Mouse (Mus musculus) limb, embryonic 12.5 days (tissue): Measurements from ENCODE around the gene Tbca. TPM values are rescaled to one million over a fixed set of nuclear protein-coding genes. Genes with fewer than 3 reads are reported as not detected.

ENCODE experiments used
- ATAC-seq: fragments of 200-750 bp; cut with Nextera tagmentation; 2 replicates; pipeline ENCODE4 v1.8.0; 2017; ENCODE audit warnings: low read depth, moderate TSS enrichment; ENCODE audit not compliant: insufficient number of reproducible peaks, insufficient read depth, low FRiP score, low TSS enrichment
- H3K27ac ChIP-seq: fragments of 300-500 bp; sonication (generic); 2 replicates; pipeline ENCODE4 v1.5.1; 2016; ENCODE audit warnings: mild to moderate bottlenecking, moderate library complexity
- H3K27me3 ChIP-seq: fragments of 300-500 bp; sonication (generic); 2 replicates; pipeline ENCODE4 v1.6.1; 2016; ENCODE audit warnings: mild to moderate bottlenecking, moderate library complexity
- H3K36me3 ChIP-seq: fragments of 300-500 bp; sonication (generic); 2 replicates; pipeline ENCODE4 v1.6.1; 2016; ENCODE audit warnings: mild to moderate bottlenecking, moderate library complexity
- H3K4me1 ChIP-seq: fragments of 300-500 bp; sonication (generic); replicated peaks from 2 replicates; pipeline ENCODE4 v1.6.1; 2016
- H3K4me2 ChIP-seq: fragments of 300-500 bp; sonication (generic); 2 replicates; pipeline ENCODE4 v1.6.1; 2016; ENCODE audit warnings: mild to moderate bottlenecking, moderate library complexity
- H3K4me3 ChIP-seq: fragments of 300-500 bp; sonication (generic); replicated peaks from 2 replicates; pipeline ENCODE4 v1.5.1; 2016; ENCODE audit warnings: mild to moderate bottlenecking
- H3K9ac ChIP-seq: fragments of 300-500 bp; sonication (generic); replicated peaks from 2 replicates; pipeline ENCODE4 v1.6.1; 2016; ENCODE audit warnings: mild to moderate bottlenecking, moderate library complexity
- H3K9me3 ChIP-seq: fragments of 300-500 bp; sonication (generic); 2 replicates; pipeline ENCODE4 v1.6.1; 2016; ENCODE audit warnings: mild to moderate bottlenecking, moderate library complexity
- WGBS: fragments of 180-500 bp; shearing (Covaris S2); methylation state at CpG from one replicate; pipeline ENCODE4 v1.1.7; 2016; 5-methylcytosine and 5-hydroxymethylcytosine counted together
- polyA plus RNA-seq: library from polyadenylated mRNA; unstranded; fragments of >200 nt; fragmentation: Nextera tagmentation; extraction: Ambion mirVana; gene quantifications from 2 replicates; pipeline ENCODE4 v1.2.1, GENCODE M21; 2016

The Tbca gene
- 295 and 298 TPM in 2 replicates for polyA plus RNA-seq

- Histone ChIP-seq H3K36me3 (no peaks in the 10 kb centered on the region), H3K9me3 (no peaks in the 10 kb centered on the region), H3K9ac (peak within 1 kb of the TSS; percentile 96), H3K27ac (peak within 1 kb of the TSS; percentile 85), H3K4me3 (peak within 1 kb of the TSS; percentile 98), H3K27me3 (no peaks in the 10 kb centered on the region), H3K4me1 (peaks cover 9% of the 10 kb centered on the region), H3K4me2 (peak within 1 kb of the TSS; percentile 72)
- under 1% methylated on average over 81 of the region's 81 CpGs for WGBS
- peak; percentile 95 for ATAC-seq
These were observed at the start of gene Tbca for GRCm38 (mm10) chr13:94788771-94789649. TSS of gene Tbca (plus strand) at chr13:94788910.

GRCm38 (mm10) chr13:94745176-94745575 lies 43.5 kb upstream of the Tbca start:
- Histone ChIP-seq H3K36me3 (no peaks in the 10 kb centered on the region), H3K27ac (no peak overlapping the region), H3K4me2 (no peak overlapping the region), H3K4me3 (no peak overlapping the region), H3K9me3 (no peaks in the 10 kb centered on the region), H3K4me1 (no peaks in the 10 kb centered on the region), H3K9ac (no peak overlapping the region), H3K27me3 (no peaks in the 10 kb centered on the region)
- 54% methylated on average over 1 of the region's 1 CpGs for WGBS
- ATAC-seq, result no peak

- Histone ChIP-seq H3K4me3 (no peak overlapping the region), H3K27me3 (no peaks in the 10 kb centered on the region; the same call in 1 of the 2 replicates), H3K9me3 (no peaks in the 10 kb centered on the region), H3K27ac (no peak overlapping the region), H3K9ac (no peak overlapping the region), H3K4me2 (no peak overlapping the region), H3K4me1 (no peaks in the 10 kb centered on the region), H3K36me3 (no peaks in the 10 kb centered on the region)
- ATAC-seq, result no peak
- WGBS, result 84% methylated on average over 12 of the region's 12 CpGs
These were observed 22.9 kb upstream of the Tbca start for GRCm38 (mm10) chr13:94765852-94766251.

GRCm38 (mm10) chr13:94768460-94769154 lies 20.1 kb upstream of the Tbca start:
- ATAC-seq, result no peak
- WGBS, result 79% methylated on average over 3 of the region's 3 CpGs

GRCm38 (mm10) chr13:94769155-94769470 lies 19.6 kb upstream of the Tbca start:
- Histone ChIP-seq H3K27me3 (no peaks in the 10 kb centered on the region; the same call in 1 of the 2 replicates), H3K27ac (no peak overlapping the region), H3K4me3 (no peak overlapping the region), H3K4me1 (no peaks in the 10 kb centered on the region), H3K9ac (no peak overlapping the region), H3K36me3 (no peaks in the 10 kb centered on the region), H3K9me3 (no peaks in the 10 kb centered on the region), H3K4me2 (no peak overlapping the region)
- WGBS, result 65% methylated on average over 6 of the region's 6 CpGs
- ATAC-seq, result no peak

More at GRCm38 (mm10) chr13:94768460-94769154, 20.1 kb upstream of the Tbca start:
- Histone ChIP-seq H3K27ac (no peak overlapping the region), H3K4me1 (no peaks in the 10 kb centered on the region), H3K9me3 (no peaks in the 10 kb centered on the region), H3K9ac (no peak overlapping the region), H3K4me2 (no peak overlapping the region), H3K36me3 (no peaks in the 10 kb centered on the region), H3K4me3 (no peak overlapping the region), H3K27me3 (no peaks in the 10 kb centered on the region; the same call in 1 of the 2 replicates)

- Histone ChIP-seq H3K4me1 (peaks cover 9% of the 10 kb centered on the region), H3K9ac (no peak overlapping the region), H3K27me3 (no peaks in the 10 kb centered on the region), H3K4me2 (no peak overlapping the region), H3K4me3 (no peak overlapping the region), H3K27ac (no peak overlapping the region), H3K36me3 (no peaks in the 10 kb centered on the region), H3K9me3 (no peaks in the 10 kb centered on the region)
- 68% methylated on average over 2 of the region's 2 CpGs for WGBS
- ATAC-seq, result no peak
These were observed 1.8 kb upstream of the Tbca start for GRCm38 (mm10) chr13:94786866-94787265.

GRCm38 (mm10) chr13:94794689-94795088 lies 6.0 kb downstream of the Tbca start:
- Histone ChIP-seq H3K27me3 (no peaks in the 10 kb centered on the region), H3K27ac (no peak overlapping the region), H3K9me3 (no peaks in the 10 kb centered on the region), H3K4me2 (no peak overlapping the region), H3K36me3 (no peaks in the 10 kb centered on the region), H3K4me1 (peaks cover 9% of the 10 kb centered on the region), H3K4me3 (no peak overlapping the region), H3K9ac (no peak overlapping the region)
- no peak for ATAC-seq
- WGBS, result 86% methylated on average over 1 of the region's 1 CpGs

- Histone ChIP-seq H3K4me3 (no peak overlapping the region), H3K9me3 (no peaks in the 10 kb centered on the region), H3K27ac (no peak overlapping the region), H3K27me3 (no peaks in the 10 kb centered on the region), H3K4me1 (peaks cover 28% of the 10 kb centered on the region), H3K36me3 (no peaks in the 10 kb centered on the region), H3K4me2 (no peak overlapping the region), H3K9ac (no peak overlapping the region)
- 72% methylated on average over 5 of the region's 5 CpGs for WGBS
- ATAC-seq, result no peak
These were observed 14.9 kb downstream of the Tbca start for GRCm38 (mm10) chr13:94803480-94804057.

GRCm38 (mm10) chr13:94806315-94807179 lies 17.8 kb downstream of the Tbca start:
- no peaks in the 10 kb centered on the region for H3K9me3 ChIP-seq
- no peak overlapping the region for H3K4me3 ChIP-seq
- 19% methylated on average over 9 of the region's 9 CpGs for WGBS

GRCm38 (mm10) chr13:94808596-94808995 lies 19.9 kb downstream of the Tbca start:
- Histone ChIP-seq H3K27me3 (no peaks in the 10 kb centered on the region), H3K4me3 (no peak overlapping the region), H3K27ac (no peak overlapping the region), H3K4me2 (no peak overlapping the region), H3K4me1 (peaks cover 26% of the 10 kb centered on the region), H3K9me3 (no peaks in the 10 kb centered on the region), H3K36me3 (no peaks in the 10 kb centered on the region), H3K9ac (no peak overlapping the region)
- ATAC-seq, result no peak

More at GRCm38 (mm10) chr13:94806315-94807179, 17.8 kb downstream of the Tbca start:
- no peaks in the 10 kb centered on the region for H3K27me3 ChIP-seq
- 0 out of 2 replicates have a peak overlapping the region, but pooled peaks have one; percentile 17 for H3K27ac ChIP-seq
- ATAC-seq, result no peak; the same call in 1 of the 2 replicates
- H3K4me2 ChIP-seq, result no peak overlapping the region
- H3K36me3 ChIP-seq, result no peaks in the 10 kb centered on the region
- peaks cover 29% of the 10 kb centered on the region for H3K4me1 ChIP-seq
- H3K9ac ChIP-seq, result no peak overlapping the region
